Mouse (Mus musculus): ENCODE measurements around the gene Cplx3. TPM values are rescaled to one million over a fixed set of nuclear protein-coding genes. Genes with fewer than 3 reads are reported as not detected.

The Cplx3 gene
- polyA plus RNA-seq, 1 experiment = not detected

DNA sequence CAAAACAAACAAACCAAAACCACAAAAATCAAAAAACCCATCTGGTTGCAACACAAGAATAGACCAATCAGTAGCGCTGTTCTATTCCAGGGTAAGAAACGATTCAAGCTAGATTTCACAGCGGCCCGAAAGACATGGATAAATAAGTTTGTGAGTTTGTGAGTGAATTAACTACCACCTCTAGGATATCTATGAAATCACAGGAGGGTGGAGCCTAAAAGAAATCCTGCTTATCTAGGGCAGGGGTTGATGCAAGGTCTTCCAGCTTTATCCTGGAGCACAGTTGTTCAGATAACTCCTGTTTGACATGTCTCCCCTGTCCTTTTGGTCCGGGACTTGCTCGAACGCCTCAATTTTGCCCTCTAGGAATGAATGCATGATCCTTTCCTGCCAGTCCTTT, 45.8 kb downstream of the Cplx3 start:
- no peak for DNase-seq (ENCODE audit: low read depth)

DNA sequence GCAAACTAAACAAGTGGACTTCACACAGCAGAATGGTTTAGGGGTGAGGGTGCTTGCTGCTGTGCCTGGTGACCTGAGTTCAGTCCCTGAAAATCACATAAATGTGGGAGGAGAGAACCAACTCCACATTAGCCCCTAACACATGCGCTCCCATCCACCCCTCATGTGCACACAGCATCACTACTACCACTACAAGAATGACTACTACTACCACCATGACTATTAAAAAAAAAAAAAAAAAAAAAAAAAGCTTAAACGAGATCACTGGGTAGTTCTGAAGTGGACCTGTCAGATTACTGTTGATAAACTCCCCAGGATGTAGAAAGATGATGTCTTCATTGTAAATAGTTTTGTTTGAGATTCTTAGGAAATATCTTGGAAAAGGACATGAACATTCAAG, 46.5 kb downstream of the Cplx3 start:
- no peak for DNase-seq (ENCODE audit: low read depth)

DNA sequence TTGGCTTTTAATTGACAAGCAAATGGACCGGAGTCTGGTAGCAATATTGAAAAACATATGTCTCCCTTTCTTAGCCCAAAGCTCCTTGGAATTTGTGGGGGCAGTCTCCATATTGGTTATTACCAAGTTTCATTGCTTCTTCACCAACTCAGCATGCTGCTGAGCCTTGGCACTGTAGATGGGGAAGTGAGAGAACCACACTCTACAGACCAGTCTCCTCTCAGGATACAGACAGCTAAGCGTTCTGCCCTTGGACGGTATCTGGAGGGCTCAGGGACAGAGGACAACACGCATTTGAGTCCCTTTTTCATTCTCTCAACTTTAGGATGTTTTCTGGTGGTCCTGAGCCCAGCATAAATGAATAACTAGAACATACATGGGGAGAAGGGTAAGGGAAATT, 47.5 kb downstream of the Cplx3 start:
- no peak for DNase-seq (ENCODE audit: low read depth)

DNA sequence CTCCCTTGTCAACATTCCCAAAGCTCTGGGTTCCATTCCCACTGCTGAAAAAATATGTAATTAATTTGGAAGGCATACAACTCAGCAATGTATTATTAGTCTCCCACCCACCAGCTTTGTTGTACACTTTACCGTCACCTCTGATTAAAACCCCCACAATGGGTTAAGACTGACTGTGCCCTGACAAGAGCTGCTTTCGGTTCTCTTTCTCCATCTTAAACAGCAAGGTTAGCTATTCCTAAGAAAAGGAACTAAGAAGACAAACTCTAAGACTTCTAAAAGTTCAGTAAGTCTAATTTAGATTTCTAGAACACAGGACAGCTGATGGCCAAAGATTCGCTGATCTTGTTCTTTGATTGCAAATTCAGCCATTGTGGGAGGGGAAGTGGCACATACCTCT, 48.9 kb downstream of the Cplx3 start:
- no peak for DNase-seq (ENCODE audit: low read depth)

DNA sequence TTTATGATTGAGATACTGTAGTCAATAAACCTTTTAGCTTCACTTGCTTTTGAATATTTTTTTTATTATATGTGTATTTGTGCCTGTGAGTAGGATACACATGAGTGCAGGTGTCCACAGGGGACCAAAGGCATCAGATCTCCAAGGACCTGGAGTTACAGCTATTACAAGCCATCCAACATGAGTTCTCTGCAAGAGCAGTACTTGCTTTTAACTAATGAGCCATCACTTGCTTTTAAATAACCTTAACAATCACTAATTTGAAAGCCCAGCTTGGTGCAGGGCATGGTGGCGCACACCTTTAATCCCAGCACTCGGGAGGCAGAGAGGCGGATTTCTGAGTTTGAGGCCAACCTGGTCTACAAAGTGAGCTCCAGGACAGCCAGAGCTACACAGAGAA, 51.3 kb downstream of the Cplx3 start:
- DNase-seq (ENCODE audit: low read depth) = no peak

DNA sequence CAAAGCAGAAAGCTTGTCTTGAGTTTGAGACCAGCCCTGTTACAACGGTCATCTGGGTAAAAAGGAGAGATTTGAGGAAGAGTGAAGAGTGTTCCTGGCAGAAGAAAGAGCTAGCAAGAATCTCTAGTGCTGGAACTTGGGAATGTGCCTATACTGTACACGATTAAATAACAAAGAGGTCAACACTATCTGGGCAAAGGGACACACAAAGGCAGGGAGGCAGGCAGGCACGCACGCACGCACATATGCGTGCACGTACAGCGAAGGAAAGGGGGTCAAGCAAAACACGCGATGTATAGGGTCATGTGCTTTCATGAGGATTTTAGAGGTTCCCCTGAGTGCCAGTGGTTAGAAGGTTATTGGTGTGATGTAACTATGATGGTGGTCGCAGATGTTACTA, 53.0 kb downstream of the Cplx3 start:
- DNase-seq (ENCODE audit: low read depth) = no peak

DNA sequence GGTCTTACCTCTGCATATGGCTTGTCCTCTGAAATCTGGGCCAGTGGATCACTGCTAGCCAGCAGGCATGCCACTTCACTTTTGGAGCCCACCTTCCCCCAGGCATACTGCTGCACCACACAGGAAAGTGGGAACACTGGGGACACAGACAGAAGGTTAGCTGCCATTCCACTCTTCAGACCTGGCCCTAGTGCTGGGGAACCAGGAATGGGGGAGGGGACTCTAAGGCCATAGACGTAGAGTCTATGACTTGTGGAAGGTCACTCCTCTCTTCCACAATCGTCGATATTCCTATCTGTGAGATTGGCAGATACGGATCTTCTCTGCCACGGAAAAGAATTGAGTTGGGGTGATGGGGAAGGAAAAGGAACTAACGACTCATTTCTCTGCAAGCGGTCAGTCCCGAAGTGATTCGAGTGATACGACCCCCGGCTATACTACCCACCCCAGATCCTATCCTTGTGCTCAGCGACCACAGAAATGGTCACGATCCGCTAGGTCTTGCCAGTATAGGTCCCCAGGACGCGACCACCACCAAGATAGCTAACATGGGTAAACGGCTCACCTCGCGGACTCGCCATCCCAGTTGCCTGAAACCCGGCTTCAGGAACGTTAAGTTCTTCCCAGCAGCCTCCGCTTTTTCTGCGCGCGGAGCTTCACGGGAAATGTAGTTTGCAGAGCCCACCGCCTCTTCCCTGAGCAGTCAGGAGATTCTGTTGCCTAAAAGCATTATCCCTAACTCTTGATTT, 53.8 kb downstream of the Cplx3 start, which contains the start of gene Mpi:
Gene Mpi (minus strand): TSS at position 625 of the 749 bp plus-strand sequence.
- no peak for DNase-seq (ENCODE audit: low read depth)

DNA sequence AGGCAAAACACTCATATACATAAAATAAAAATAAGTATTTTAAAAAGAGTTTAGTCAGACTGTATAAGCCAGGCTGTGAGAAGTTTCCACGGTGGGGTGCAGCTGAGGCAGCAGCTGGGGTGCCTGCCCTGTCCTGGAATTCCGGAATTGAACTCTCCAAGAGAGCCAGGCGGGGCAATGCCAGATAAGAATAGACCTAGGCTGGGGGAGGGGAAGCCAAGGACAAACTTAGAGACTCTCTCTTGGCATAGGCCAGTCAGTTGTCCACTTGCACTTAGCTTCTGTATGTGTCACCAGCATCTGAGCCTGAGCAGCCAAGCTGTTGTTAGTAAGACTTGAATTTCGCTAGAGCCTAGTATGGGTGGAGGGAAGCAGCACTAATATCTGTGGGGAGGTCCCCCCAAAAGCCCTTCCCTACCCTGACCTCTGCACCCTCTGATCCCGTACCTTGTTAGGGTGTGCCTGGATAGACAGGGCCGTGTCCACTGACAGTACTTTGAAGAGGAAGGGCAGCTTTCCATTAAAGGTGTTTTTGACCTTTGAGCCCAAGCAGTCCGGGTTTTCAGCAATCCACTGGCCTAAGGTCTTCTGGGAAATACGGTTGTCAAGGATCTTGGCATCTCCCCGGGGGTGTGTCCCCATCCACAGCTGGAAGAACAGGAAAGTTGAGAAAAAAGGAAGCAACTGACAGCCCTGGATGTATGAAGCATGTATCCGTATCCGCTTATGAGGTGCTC, 55.8 kb downstream of the Cplx3 start:
- DNase-seq (ENCODE audit: low read depth) = no peak

Other genes starting within 250 kb of the Cplx3 start
- gene Ppcdc, start 166.2 kb downstream of the Cplx3 start, polyA plus RNA-seq (2012; rRNA removed) = 51.6 and 57.3 TPM in 2 replicates
- gene Scamp5, start 138.2 kb downstream of the Cplx3 start, polyA plus RNA-seq (2012; rRNA removed) = 41.8 and 50.0 TPM in 2 replicates
- 0.74 and 0.93 TPM in 2 replicates for gene Rpp25, start 102.3 kb downstream of the Cplx3 start, polyA plus RNA-seq (2012; rRNA removed)
- 202 and 206 TPM in 2 replicates for gene Cox5a, start 85.0 kb downstream of the Cplx3 start, polyA plus RNA-seq (2012; rRNA removed)
- 9.1 and 12.1 TPM in 2 replicates for gene Fam219b, start 68.8 kb downstream of the Cplx3 start, polyA plus RNA-seq (2012; rRNA removed)
- gene Mpi, start 53.5 kb downstream of the Cplx3 start, polyA plus RNA-seq (2012; rRNA removed) = 61.7 and 76.0 TPM in 2 replicates
- gene Scamp2, start 45.3 kb downstream of the Cplx3 start, polyA plus RNA-seq (2012; rRNA removed) = 109 and 114 TPM in 2 replicates
- gene Ulk3, start 16.8 kb downstream of the Cplx3 start, polyA plus RNA-seq (2012; rRNA removed) = 46.2 and 47.9 TPM in 2 replicates
- not detected in 2 replicates for gene Lman1l, start 14.5 kb upstream of the Cplx3 start, polyA plus RNA-seq (2012; rRNA removed)
- gene Csk, start 47.4 kb upstream of the Cplx3 start, polyA plus RNA-seq (2012; rRNA removed) = 41.3 and 58.2 TPM in 2 replicates
- 0.08 and 0.67 TPM in 2 replicates for gene Cyp1a2, start 77.4 kb upstream of the Cplx3 start, polyA plus RNA-seq (2012; rRNA removed)
- gene Cyp1a1, start 81.6 kb upstream of the Cplx3 start, polyA plus RNA-seq (2012; rRNA removed) = 1.3 TPM in 2 replicates
- 11.7 and 14.0 TPM in 2 replicates for gene Edc3, start 102.3 kb upstream of the Cplx3 start, polyA plus RNA-seq (2012; rRNA removed)
- gene Clk3, start 159.6 kb upstream of the Cplx3 start, polyA plus RNA-seq (2012; rRNA removed) = 92.6 and 97.5 TPM in 2 replicates
- 4.0 and 4.6 TPM in 2 replicates for gene Arid3b, start 230.5 kb upstream of the Cplx3 start, polyA plus RNA-seq (2012; rRNA removed)